Mouse (Mus musculus) thymus, postnatal 10 days (tissue): ENCODE measurements around the gene Pole2.
A peak's percentile ranks its signal among the peaks of the same experiment; 100 is the strongest.
"Not testable (repeated sequence)": the region's sequence is repeated elsewhere in the genome, so short reads cannot be mapped to it uniquely, and the experiment has no call there.

Source experiments
- DNase-seq, 2 experiments: peaks; one replicate each; pipeline ENCODE4 v3.0.0; 2021; ENCODE audit warnings: low spot score in 2 of 2

The Pole2 gene

GRCm38 (mm10) chr12:69179371-69179770, 48.6 kb downstream of the Pole2 start:
- DNase-seq = no peak

- DNase-seq = no peak
Measured at GRCm38 (mm10) chr12:69177526-69177925, 50.5 kb downstream of the Pole2 start.

DNA sequence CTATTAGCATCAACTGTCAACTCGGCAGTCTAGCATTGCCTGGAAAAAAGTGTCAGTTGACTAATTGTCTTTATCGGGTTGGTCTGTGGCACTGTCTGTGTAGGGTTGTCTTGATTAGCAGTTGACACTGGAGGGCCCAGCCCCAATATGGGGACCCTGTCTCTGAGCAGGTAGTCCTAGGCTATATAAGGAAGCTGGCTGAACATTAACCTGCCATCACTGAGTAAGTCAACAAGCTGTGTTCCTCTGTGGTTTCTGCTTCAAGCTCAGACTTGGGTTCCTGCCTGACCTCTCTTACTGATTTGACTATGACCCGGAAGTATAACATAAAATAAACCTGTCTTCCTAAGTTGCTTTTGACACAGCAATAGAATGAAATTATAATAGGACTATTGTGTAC, 52.0 kb downstream of the Pole2 start:
- no peak for DNase-seq

GRCm38 (mm10) chr12:69171307-69171706, 56.7 kb downstream of the Pole2 start:
- DNase-seq = no peak

GRCm38 (mm10) chr12:69168461-69169106, 59.4 kb downstream of the Pole2 start, which contains the start of gene Lrr1:
TSS of gene Lrr1 (plus strand) at chr12:69168814.
- DNase-seq = peak; percentile 64 to 81

GRCm38 (mm10) chr12:69167656-69168460, 60.1 kb downstream of the Pole2 start:
- DNase-seq = no peak

- DNase-seq = not testable (repeated sequence)
Measured at GRCm38 (mm10) chr12:69166861-69167581, 61.0 kb downstream of the Pole2 start.

DNA sequence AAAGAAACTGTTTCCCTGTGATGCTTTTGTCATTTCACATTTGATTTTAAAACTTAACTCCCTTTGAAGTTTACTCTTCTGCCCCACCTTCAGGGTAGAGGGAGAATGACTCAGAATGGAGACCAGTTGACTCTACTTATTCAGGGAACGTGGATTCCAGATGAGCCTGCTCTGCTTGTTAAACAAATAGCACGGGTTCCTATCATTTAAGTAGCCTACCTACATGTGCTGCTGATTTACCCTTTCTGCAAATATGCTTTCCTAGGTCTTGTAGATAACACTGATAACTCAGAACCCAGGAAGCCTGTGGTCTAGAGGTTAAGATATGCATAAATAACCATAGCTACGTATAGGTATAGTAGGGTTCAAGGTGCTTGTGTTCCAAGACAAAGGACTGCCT, 63.1 kb downstream of the Pole2 start:
- DNase-seq = no peak

DNA sequence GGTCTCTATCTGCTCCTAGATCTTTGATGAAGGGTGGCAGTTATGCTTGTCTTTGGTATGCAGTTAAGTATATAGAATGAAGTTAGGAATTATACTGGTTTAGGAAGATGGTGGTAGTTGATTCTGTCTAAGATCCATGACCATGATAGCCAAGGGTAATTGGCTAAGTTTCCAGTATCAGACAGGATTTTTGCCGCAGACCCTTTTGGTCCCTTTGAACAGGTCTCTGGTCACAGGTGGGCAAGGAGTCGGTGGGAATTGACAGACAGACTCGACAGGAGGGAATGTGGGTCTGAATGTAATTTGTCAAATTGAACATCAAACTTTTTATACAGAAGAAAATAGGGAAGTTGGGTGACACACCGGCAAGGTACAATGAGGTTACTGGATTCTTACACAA, 64.4 kb downstream of the Pole2 start:
- not testable (repeated sequence) for DNase-seq

GRCm38 (mm10) chr12:69160677-69161076, 67.3 kb downstream of the Pole2 start:
- DNase-seq = not testable (repeated sequence)

DNA sequence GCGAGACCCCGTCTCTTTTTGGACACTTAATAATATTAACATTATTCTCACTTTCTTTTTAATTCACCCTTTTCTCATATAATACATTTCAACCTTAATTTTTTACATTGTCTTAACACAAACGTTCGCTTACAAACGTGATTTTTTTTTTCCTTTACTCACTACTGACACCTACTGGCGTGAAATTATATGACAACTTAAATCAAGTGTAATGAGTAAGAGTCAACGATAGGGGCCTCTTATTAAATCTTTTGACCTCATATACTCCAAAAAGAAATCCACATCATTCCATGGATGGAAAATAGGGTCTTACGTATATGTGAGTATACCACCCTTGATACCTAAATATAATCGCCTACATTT, 68.4 kb downstream of the Pole2 start:
- peak in 1 of 2 experiments; percentile 48 for DNase-seq

DNA sequence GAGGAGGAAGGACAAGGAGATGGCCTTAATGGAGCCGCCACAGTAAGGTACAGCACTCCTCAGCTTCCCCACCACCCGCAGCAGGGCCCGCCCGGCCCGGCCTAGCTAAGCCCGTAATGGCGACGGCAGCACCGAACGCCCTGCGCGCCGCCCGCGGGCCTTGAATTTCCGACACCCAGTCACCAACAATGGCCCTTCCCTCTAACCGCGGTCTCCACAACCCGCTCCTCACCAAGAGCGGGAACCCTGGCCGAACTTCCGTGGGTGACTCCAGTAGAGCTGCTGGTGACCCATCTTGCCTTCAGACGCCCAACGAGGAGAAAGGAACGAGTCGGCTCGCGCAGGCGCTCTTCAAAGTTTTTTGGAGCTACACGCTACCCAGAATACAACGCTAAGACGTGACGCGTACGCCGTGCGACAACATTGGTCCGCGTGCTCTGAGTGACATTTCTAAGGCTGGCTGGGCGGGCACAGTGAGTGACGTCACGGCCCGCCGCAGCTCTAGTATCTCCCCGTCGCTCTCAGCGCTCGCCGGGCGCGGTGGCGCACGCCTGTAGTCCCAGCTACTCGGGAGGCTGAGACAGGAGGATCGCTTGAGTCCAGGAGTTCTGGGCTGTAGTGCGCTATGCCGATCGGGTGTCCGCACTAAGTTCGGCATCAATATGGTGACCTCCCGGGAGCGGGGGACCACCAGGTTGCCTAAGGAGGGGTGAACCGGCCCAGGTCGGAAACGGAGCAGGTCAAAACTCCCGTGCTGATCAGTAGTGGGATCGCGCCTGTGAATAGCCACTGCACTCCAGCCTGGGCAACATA, 69.0 kb downstream of the Pole2 start, which contains the start of gene Rps29:
TSS of gene Rps29 (minus strand) at position 422 of the 813 bp plus-strand sequence.
- peak; percentile 94 to 95 for DNase-seq

DNA sequence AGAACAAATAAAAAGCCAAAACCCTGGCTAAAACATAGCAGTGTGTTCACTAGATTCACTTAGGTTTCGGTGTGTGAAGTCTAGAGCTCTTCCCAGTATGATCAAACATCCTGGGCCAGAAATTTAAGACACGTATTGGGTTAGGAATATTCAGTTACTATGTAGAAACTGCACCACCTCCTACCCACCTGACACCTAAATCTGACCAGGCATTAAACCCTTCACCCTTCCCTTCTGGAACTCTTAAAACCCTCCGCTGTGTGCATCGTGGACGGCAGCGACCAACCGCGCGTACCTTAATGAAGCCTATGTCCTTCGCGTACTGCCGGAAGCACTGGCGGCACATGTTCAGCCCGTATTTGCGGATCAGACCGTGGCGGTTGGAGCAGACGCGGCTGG, 69.6 kb downstream of the Pole2 start:
- DNase-seq = no peak

- DNase-seq = no peak
Measured at GRCm38 (mm10) chr12:69157107-69157506, 70.9 kb downstream of the Pole2 start.

DNA sequence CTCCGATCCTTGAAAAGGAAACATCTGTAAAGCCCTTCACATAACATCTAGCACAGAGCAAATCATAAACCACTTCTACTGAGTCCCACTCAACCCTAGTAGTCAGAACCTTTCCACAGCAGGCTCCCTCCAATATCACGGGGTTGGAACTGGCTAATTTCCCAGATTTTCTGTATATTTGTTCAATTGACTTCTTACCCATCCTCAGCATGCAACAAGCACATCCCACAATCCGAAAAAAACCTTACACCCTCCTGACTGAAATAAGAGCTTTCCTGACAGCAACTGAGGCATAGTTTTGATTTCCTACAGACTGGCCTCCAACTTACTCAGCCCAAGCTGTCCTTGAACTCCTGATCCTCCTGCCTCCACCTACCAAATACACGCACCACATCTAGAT, 71.6 kb downstream of the Pole2 start:
- DNase-seq = no peak

DNA sequence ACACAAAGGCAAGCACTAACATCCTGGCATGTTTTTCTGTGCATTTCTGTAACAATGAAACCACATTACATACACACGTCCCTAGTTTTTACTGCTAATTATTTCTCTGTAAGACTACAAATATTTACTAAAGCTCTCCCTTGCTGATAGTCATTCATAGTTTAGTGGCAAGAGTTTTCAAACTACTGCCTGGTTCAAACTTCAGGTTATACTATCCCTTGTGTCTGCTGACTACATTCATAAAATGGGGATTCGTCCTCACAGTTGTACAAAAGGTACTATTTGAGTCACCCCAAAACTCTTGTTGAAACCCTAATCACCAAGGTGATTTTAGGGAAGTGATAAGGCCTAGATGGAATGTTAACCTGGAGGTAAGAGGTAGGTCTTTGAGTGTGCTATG, 72.1 kb downstream of the Pole2 start:
- DNase-seq = no peak
